27 mouse cellular contexts compared by ENCODE assay signal in genomic region chr1:119335171-119335570, GRCm38 (mm10).
"Had no signal": no experiment of that assay in that cellular context is flagged by ENCODE, and none has a peak within 500 bp of the region (broad histone marks: within the 10 kb centered on the region; RNA-seq: fewer than 3 reads in every experiment).

No protein-coding gene starts in this region.

- DNase-seq: gastrocnemius, adult 2 months; gastrocnemius, postnatal 10 days; gastrocnemius, postnatal 25 days; heart, adult 2 months; heart, postnatal 4 days; kidney, adult 18-20 months; kidney, adult 8-10 months; kidney, postnatal 10 days; kidney, postnatal 25 days; kidney, postnatal 4 days; liver; liver, embryonic 13.5 days had no signal

- H3K4me3 ChIP-seq: gastrocnemius, adult 2 months; heart, adult 2 months; heart, embryonic 13.5 days; heart, embryonic 15.5 days; hindbrain, embryonic 10.5 days; hindbrain, embryonic 12.5 days; intestine, embryonic 15.5 days; layer of hippocampus, adult 2 months; left cerebral cortex, adult 2 months; limb, embryonic 10.5 days; limb, embryonic 12.5 days; liver, embryonic 13.5 days had no signal

- H3K9me3 ChIP-seq: heart, embryonic 13.5 days; heart, embryonic 15.5 days; hindbrain, embryonic 10.5 days; hindbrain, embryonic 12.5 days; intestine, embryonic 15.5 days; limb, embryonic 10.5 days; limb, embryonic 12.5 days; liver, embryonic 13.5 days had no signal

- H3K9ac ChIP-seq: heart, embryonic 13.5 days; heart, embryonic 15.5 days; hindbrain, embryonic 12.5 days; hindbrain, embryonic 14.5 days; intestine, embryonic 15.5 days; limb, embryonic 12.5 days; liver, embryonic 13.5 days had no signal

- H3K36me3 ChIP-seq: heart, embryonic 13.5 days; heart, embryonic 15.5 days; hindbrain, embryonic 10.5 days; hindbrain, embryonic 12.5 days; intestine, embryonic 15.5 days; limb, embryonic 10.5 days; limb, embryonic 12.5 days; liver, embryonic 13.5 days had no signal

- H3K4me1 ChIP-seq: heart, embryonic 13.5 days; heart, embryonic 15.5 days; intestine, embryonic 15.5 days; limb, embryonic 10.5 days; limb, embryonic 12.5 days; liver, embryonic 13.5 days had no signal

- ATAC-seq: hindbrain, embryonic 16.5 days; inflammation-experienced regulatory T-cells, adult 6 months; intestine, embryonic 15.5 days; intestine, postnatal 0 days had no signal

- H3K4me2 ChIP-seq: heart, embryonic 11.5 days; heart, embryonic 13.5 days; heart, embryonic 15.5 days; hindbrain, embryonic 12.5 days; hindbrain, embryonic 14.5 days; intestine, embryonic 15.5 days; limb, embryonic 12.5 days; liver, embryonic 11.5 days; liver, embryonic 13.5 days had no signal

- H3K27ac ChIP-seq: gastrocnemius, adult 2 months; heart, adult 2 months; heart, embryonic 13.5 days; heart, embryonic 15.5 days; hindbrain, embryonic 10.5 days; hindbrain, embryonic 12.5 days; hindbrain, embryonic 14.5 days; intestine, embryonic 15.5 days; layer of hippocampus, adult 2 months; left cerebral cortex, adult 2 months; limb, embryonic 10.5 days; limb, embryonic 12.5 days; liver, embryonic 13.5 days had no signal

- H3K27me3 ChIP-seq: heart, embryonic 15.5 days; hindbrain, embryonic 12.5 days; intestine, embryonic 15.5 days; liver, embryonic 13.5 days had no signal
